Mouse (Mus musculus): ENCODE results near the gene Fam102a.
"Not testable (repeated sequence)": the region's sequence is repeated elsewhere in the genome, so short reads cannot be mapped to it uniquely, and the experiment has no call there.

Fam102a gene

GRCm38 (mm10) chr2:32534733-32535471 lies at the start of gene Fam102a:
Gene Fam102a, plus strand, starts transcription at chr2:32535332.
- DNase-seq = peak; percentile 99

- no peak for DNase-seq
Measured at GRCm38 (mm10) chr2:32485751-32486150, 49.4 kb upstream of the Fam102a start.

- DNase-seq = no peak
Measured at GRCm38 (mm10) chr2:32486155-32486554, 49.0 kb upstream of the Fam102a start.

- DNase-seq = peak; percentile 97
Measured at GRCm38 (mm10) chr2:32487124-32487623, 48.0 kb upstream of the Fam102a start.

GRCm38 (mm10) chr2:32488679-32489078 lies 46.5 kb upstream of the Fam102a start:
- peak; percentile 80 for DNase-seq

GRCm38 (mm10) chr2:32490730-32491129 lies 44.4 kb upstream of the Fam102a start:
- DNase-seq = not testable (repeated sequence)

- no peak for DNase-seq
Measured at GRCm38 (mm10) chr2:32492661-32493060, 42.5 kb upstream of the Fam102a start.

- no peak for DNase-seq
Measured at GRCm38 (mm10) chr2:32493301-32493701, 41.8 kb upstream of the Fam102a start.

GRCm38 (mm10) chr2:32494522-32494921 lies 40.6 kb upstream of the Fam102a start:
- no peak for DNase-seq

GRCm38 (mm10) chr2:32495185-32495726 lies 39.9 kb upstream of the Fam102a start:
- no peak for DNase-seq

GRCm38 (mm10) chr2:32496190-32496589 lies 38.9 kb upstream of the Fam102a start:
- no peak for DNase-seq

GRCm38 (mm10) chr2:32499365-32499764 lies 35.8 kb upstream of the Fam102a start:
- DNase-seq = no peak

- DNase-seq = no peak
Measured at GRCm38 (mm10) chr2:32500461-32500860, 34.7 kb upstream of the Fam102a start.

GRCm38 (mm10) chr2:32501754-32502324 lies 33.3 kb upstream of the Fam102a start:
- DNase-seq = no peak

- DNase-seq = no peak
Measured at GRCm38 (mm10) chr2:32502843-32503242, 32.3 kb upstream of the Fam102a start.

- DNase-seq = no peak
Measured at GRCm38 (mm10) chr2:32503588-32503987, 31.5 kb upstream of the Fam102a start.

- no peak for DNase-seq
Measured at GRCm38 (mm10) chr2:32505536-32505935, 29.6 kb upstream of the Fam102a start.

GRCm38 (mm10) chr2:32506673-32507668 lies 28.2 kb upstream of the Fam102a start:
- no peak for DNase-seq

- no peak for DNase-seq
Measured at GRCm38 (mm10) chr2:32507906-32508305, 27.2 kb upstream of the Fam102a start.

- DNase-seq = peak; percentile 21
Measured at GRCm38 (mm10) chr2:32509287-32509686, 25.8 kb upstream of the Fam102a start.

- DNase-seq = no peak
Measured at GRCm38 (mm10) chr2:32509896-32510295, 25.2 kb upstream of the Fam102a start.

- no peak for DNase-seq
Measured at GRCm38 (mm10) chr2:32512592-32512991, 22.5 kb upstream of the Fam102a start.

- DNase-seq = no peak
Measured at GRCm38 (mm10) chr2:32514335-32514734, 20.8 kb upstream of the Fam102a start.

All from right cerebral cortex, postnatal 14 days (tissue).